Mouse (Mus musculus): ENCODE data around the gene Zfp760. TPM values are rescaled to one million over a fixed set of nuclear protein-coding genes. Genes with fewer than 3 reads are reported as not detected.

The Zfp760 gene
- polyA plus RNA-seq, 1 experiment, result 0.78 TPM

GRCm38 (mm10) chr17:21733529-21734031 is 26.0 kb downstream of the Zfp760 start:
- peak; percentile 38; the same call in 1 of the 2 replicates for TF ChIP-seq POLR2A (IDR thresholded peaks at IDR 0.05; ENCODE audit: control insufficient read depth, extremely low read depth, insufficient read depth, low read length, poor library complexity)
- peak; percentile 43; the same call in 1 of the 2 replicates for TF ChIP-seq CTCF (IDR thresholded peaks at IDR 0.05; ENCODE audit: borderline replicate concordance, control insufficient read depth, extremely low read depth, insufficient read depth, low read length, poor library complexity)
- peak overlapping the region; percentile 53; the same call in 1 of the 2 replicates for H3K27ac ChIP-seq (ENCODE audit: control insufficient read depth, insufficient read depth, low read length)
- WGBS, result under 1% methylated on average over 27 of the region's 27 CpGs
- 0 out of 2 replicates have a peak, but pooled peaks cover 2% of the 10 kb centered on the region for H3K4me1 ChIP-seq (replicated peaks; ENCODE audit: control insufficient read depth, insufficient read depth, low read length)
- peak overlapping the region; percentile 100 for H3K4me3 ChIP-seq (ENCODE audit: control insufficient read depth, insufficient read depth, low read length)
- DNase-seq, result peak; percentile 73
- no peaks in the 10 kb centered on the region for H3K27me3 ChIP-seq (ENCODE audit: control insufficient read depth, insufficient read depth, low read length)
- H3K36me3 ChIP-seq (ENCODE audit: control insufficient read depth, insufficient read depth, low read length), result no peaks in the 10 kb centered on the region

- H3K27me3 ChIP-seq (ENCODE audit: control insufficient read depth, insufficient read depth, low read length), result no peaks in the 10 kb centered on the region
- H3K4me1 ChIP-seq (replicated peaks; ENCODE audit: control insufficient read depth, insufficient read depth, low read length), result no peaks in the 10 kb centered on the region
- DNase-seq, result no peak
- H3K36me3 ChIP-seq (ENCODE audit: control insufficient read depth, insufficient read depth, low read length), result no peaks in the 10 kb centered on the region
- 62% methylated on average over 2 of the region's 2 CpGs for WGBS
- TF ChIP-seq CTCF (IDR thresholded peaks at IDR 0.05; ENCODE audit: borderline replicate concordance, control insufficient read depth, extremely low read depth, insufficient read depth, low read length, poor library complexity) (no peak), POLR2A (IDR thresholded peaks at IDR 0.05; ENCODE audit: control insufficient read depth, extremely low read depth, insufficient read depth, low read length, poor library complexity) (no peak)
- no peak overlapping the region for H3K4me3 ChIP-seq (ENCODE audit: control insufficient read depth, insufficient read depth, low read length)
- H3K27ac ChIP-seq (ENCODE audit: control insufficient read depth, insufficient read depth, low read length), result no peak overlapping the region
These were observed 45.2 kb downstream of the Zfp760 start for GRCm38 (mm10) chr17:21752791-21753190.

- Histone ChIP-seq H3K4me3 (ENCODE audit: control insufficient read depth, insufficient read depth, low read length) (no peak overlapping the region), H3K4me1 (replicated peaks; ENCODE audit: control insufficient read depth, insufficient read depth, low read length) (no peaks in the 10 kb centered on the region), H3K27ac (ENCODE audit: control insufficient read depth, insufficient read depth, low read length) (no peak overlapping the region), H3K36me3 (ENCODE audit: control insufficient read depth, insufficient read depth, low read length) (no peaks in the 10 kb centered on the region), H3K27me3 (ENCODE audit: control insufficient read depth, insufficient read depth, low read length) (no peaks in the 10 kb centered on the region)
- WGBS, result 27% methylated on average over 20 of the region's 20 CpGs
- no peak for DNase-seq
- TF ChIP-seq POLR2A (IDR thresholded peaks at IDR 0.05; ENCODE audit: control insufficient read depth, extremely low read depth, insufficient read depth, low read length, poor library complexity) (no peak), CTCF (IDR thresholded peaks at IDR 0.05; ENCODE audit: borderline replicate concordance, control insufficient read depth, extremely low read depth, insufficient read depth, low read length, poor library complexity) (no peak)
These were observed 46.0 kb downstream of the Zfp760 start for GRCm38 (mm10) chr17:21753342-21754208.

GRCm38 (mm10) chr17:21770336-21770735 is 62.8 kb downstream of the Zfp760 start:
- H3K4me1 ChIP-seq (replicated peaks; ENCODE audit: control insufficient read depth, insufficient read depth, low read length), result no peaks in the 10 kb centered on the region
- H3K27me3 ChIP-seq (ENCODE audit: control insufficient read depth, insufficient read depth, low read length), result no peaks in the 10 kb centered on the region
- no peak overlapping the region for H3K27ac ChIP-seq (ENCODE audit: control insufficient read depth, insufficient read depth, low read length)
- TF ChIP-seq CTCF (IDR thresholded peaks at IDR 0.05; ENCODE audit: borderline replicate concordance, control insufficient read depth, extremely low read depth, insufficient read depth, low read length, poor library complexity), result no peak
- no peak for TF ChIP-seq POLR2A (IDR thresholded peaks at IDR 0.05; ENCODE audit: control insufficient read depth, extremely low read depth, insufficient read depth, low read length, poor library complexity)
- H3K4me3 ChIP-seq (ENCODE audit: control insufficient read depth, insufficient read depth, low read length), result no peak overlapping the region
- no peak for DNase-seq
- no peaks in the 10 kb centered on the region for H3K36me3 ChIP-seq (ENCODE audit: control insufficient read depth, insufficient read depth, low read length)
- WGBS, result 93% methylated on average over 2 of the region's 2 CpGs

Other genes with a start within 250 kb of the Zfp760 start
- gene Zfp53, start 218.7 kb upstream of the Zfp760 start, polyA plus RNA-seq (2012; rRNA removed), result 2.9 and 3.7 TPM in 2 replicates
- gene Zfp52, start 172.2 kb upstream of the Zfp760 start, polyA plus RNA-seq (2012; rRNA removed), result 0.47 and 0.73 TPM in 2 replicates
- gene Zfp948, start 140.7 kb upstream of the Zfp760 start, polyA plus RNA-seq (2012; rRNA removed), result 0.14 and 0.44 TPM in 2 replicates
- 1.0 and 1.6 TPM in 2 replicates for gene Zfp983, start 57.1 kb upstream of the Zfp760 start, polyA plus RNA-seq (2012; rRNA removed)
- not detected in 2 replicates for gene Gm10226, start 15.9 kb upstream of the Zfp760 start, polyA plus RNA-seq (2012; rRNA removed)
- gene Zfp229, start 23.1 kb downstream of the Zfp760 start, polyA plus RNA-seq (2012; rRNA removed), result 1.2 and 1.4 TPM in 2 replicates
- 0.19 and 0.35 TPM in 2 replicates for gene Zfp820, start 138.0 kb downstream of the Zfp760 start, polyA plus RNA-seq (2012; rRNA removed)
- gene Zfp995, start 202.2 kb downstream of the Zfp760 start, polyA plus RNA-seq (2012; rRNA removed), result 2.5 and 3.5 TPM in 2 replicates